Mouse (Mus musculus) frontal cortex, postnatal 36 days (tissue): Measurements from ENCODE around the gene Epb41.

ENCODE experiments used
- DNase-seq, 2 experiments: peaks; one replicate each; pipeline ENCODE4 v3.0.0; 2022; ENCODE audit warnings: low spot score in 2 of 2

The Epb41 gene

GRCm38 (mm10) chr4:132008191-132008590, 66.9 kb downstream of the Epb41 start:
- no peak for DNase-seq

- DNase-seq: no peak
These were observed 68.0 kb downstream of the Epb41 start for GRCm38 (mm10) chr4:132007123-132007522.

GRCm38 (mm10) chr4:131998641-131999040, 76.5 kb downstream of the Epb41 start:
- no peak for DNase-seq

GRCm38 (mm10) chr4:131997476-131997875, 77.6 kb downstream of the Epb41 start:
- peak; percentile 39 to 73 for DNase-seq

GRCm38 (mm10) chr4:131996985-131997384, 78.1 kb downstream of the Epb41 start:
- DNase-seq: peak in 1 of 2 experiments; percentile 4

GRCm38 (mm10) chr4:131993792-131994191, 81.3 kb downstream of the Epb41 start:
- no peak for DNase-seq

- DNase-seq: no peak
These were observed 92.1 kb downstream of the Epb41 start for GRCm38 (mm10) chr4:131982881-131983538.

- no peak for DNase-seq
These were observed 93.4 kb downstream of the Epb41 start for GRCm38 (mm10) chr4:131981755-131982154.

GRCm38 (mm10) chr4:131977201-131977600, 97.9 kb downstream of the Epb41 start:
- DNase-seq: peak; percentile 76 to 89

GRCm38 (mm10) chr4:131970244-131970853, 104.8 kb downstream of the Epb41 start:
- DNase-seq: no peak

GRCm38 (mm10) chr4:131968873-131969272, 106.2 kb downstream of the Epb41 start:
- no peak for DNase-seq

GRCm38 (mm10) chr4:131957161-131957560, 118.0 kb downstream of the Epb41 start:
- no peak for DNase-seq

GRCm38 (mm10) chr4:131950657-131951056, 124.5 kb downstream of the Epb41 start:
- no peak for DNase-seq

- no peak for DNase-seq
These were observed 125.2 kb downstream of the Epb41 start for GRCm38 (mm10) chr4:131949903-131950302.

GRCm38 (mm10) chr4:131947848-131948247, 127.3 kb downstream of the Epb41 start:
- no peak for DNase-seq

GRCm38 (mm10) chr4:131940846-131941245, 134.3 kb downstream of the Epb41 start:
- DNase-seq: peak in 1 of 2 experiments; percentile 20

- no peak for DNase-seq
These were observed 135.7 kb downstream of the Epb41 start for GRCm38 (mm10) chr4:131939459-131939858.

- no peak for DNase-seq
These were observed 146.0 kb downstream of the Epb41 start for GRCm38 (mm10) chr4:131929146-131929545.

- DNase-seq: no peak
These were observed 150.9 kb downstream of the Epb41 start for GRCm38 (mm10) chr4:131924096-131924810.

- DNase-seq: no peak
These were observed 152.7 kb downstream of the Epb41 start for GRCm38 (mm10) chr4:131922404-131922803.

- no peak for DNase-seq
These were observed 153.4 kb downstream of the Epb41 start, which contains the start of gene Tmem200b for GRCm38 (mm10) chr4:131921461-131922346. TSS of gene Tmem200b (plus strand) at chr4:131921771.
